Mouse (Mus musculus): ENCODE data around the gene Slc30a4. TPM values are rescaled to one million over a fixed set of nuclear protein-coding genes. Genes with fewer than 3 reads are reported as not detected.
A peak's percentile ranks its signal among the peaks of the same experiment; 100 is the strongest.

Slc30a4 gene
- polyA plus RNA-seq, 1 experiment from 2014 or later, result 1.0 TPM

- Histone ChIP-seq H3K36me3 (ENCODE audit: control insufficient read depth, insufficient read depth) (peaks cover 4% of the 10 kb centered on the region), H3K9me3 (replicated peaks; ENCODE audit: control insufficient read depth, low read length) (no peaks in the 10 kb centered on the region), H3K4me1 (ENCODE audit: control insufficient read depth, low read depth, low read length) (peaks cover 2% of the 10 kb centered on the region; the same call in 1 of the 2 replicates), H3K27me3 (ENCODE audit: control insufficient read depth, insufficient read depth, low read depth, low read length) (peaks cover 11% of the 10 kb centered on the region), H3K27ac (ENCODE audit: low read length) (no peak overlapping the region), H3K9ac (ENCODE audit: low read depth, low read length) (0 out of 2 replicates have a peak overlapping the region, but pooled peaks have one; percentile 21), H3K4me3 (ENCODE audit: low read depth, low read length) (peak overlapping the region; percentile 52), H3K4me2 (ENCODE audit: low read depth, low read length) (peak overlapping the region; percentile 56)
- no peak for ATAC-seq (ENCODE audit: low read depth)
- WGBS (ENCODE audit: insufficient replicate concordance), result 31% methylated on average over 12 of the region's 12 CpGs
Measured at GRCm38 (mm10) chr2:122638029-122638428, 64.4 kb downstream of the Slc30a4 start.

GRCm38 (mm10) chr2:122637526-122637997, 64.9 kb downstream of the Slc30a4 start:
- 0 out of 2 replicates have a peak overlapping the region, but pooled peaks have one; percentile 21 for H3K9ac ChIP-seq (ENCODE audit: low read depth, low read length)

GRCm38 (mm10) chr2:122636686-122637085, 65.8 kb downstream of the Slc30a4 start, which contains the start of gene AA467197:
Gene AA467197, plus strand, starts transcription at chr2:122636986.
- H3K27me3 ChIP-seq (ENCODE audit: control insufficient read depth, insufficient read depth, low read depth, low read length), result peaks cover 11% of the 10 kb centered on the region
- 33% methylated on average over 3 of the region's 3 CpGs for WGBS (ENCODE audit: insufficient replicate concordance)

More at GRCm38 (mm10) chr2:122637526-122637997, 64.9 kb downstream of the Slc30a4 start:
- Histone ChIP-seq H3K4me2 (ENCODE audit: low read depth, low read length) (peak overlapping the region; percentile 56), H3K27me3 (ENCODE audit: control insufficient read depth, insufficient read depth, low read depth, low read length) (peaks cover 11% of the 10 kb centered on the region), H3K27ac (ENCODE audit: low read length) (no peak overlapping the region), H3K9me3 (replicated peaks; ENCODE audit: control insufficient read depth, low read length) (no peaks in the 10 kb centered on the region), H3K36me3 (ENCODE audit: control insufficient read depth, insufficient read depth) (peaks cover 4% of the 10 kb centered on the region), H3K4me1 (ENCODE audit: control insufficient read depth, low read depth, low read length) (peaks cover 2% of the 10 kb centered on the region; the same call in 1 of the 2 replicates), H3K4me3 (ENCODE audit: low read depth, low read length) (peak overlapping the region; percentile 52)
- peak; percentile 59; the same call in 1 of the 2 replicates for ATAC-seq (ENCODE audit: low read depth)
- WGBS (ENCODE audit: insufficient replicate concordance), result 3% methylated on average over 36 of the region's 36 CpGs

More at GRCm38 (mm10) chr2:122636686-122637085, 65.8 kb downstream of the Slc30a4 start, which contains the start of gene AA467197:
- Histone ChIP-seq H3K4me3 (ENCODE audit: low read depth, low read length) (peak within 1 kb of the TSS; percentile 52), H3K9ac (ENCODE audit: low read depth, low read length) (0 out of 2 replicates have a peak within 1 kb of the TSS, but pooled peaks have one; percentile 21), H3K27ac (ENCODE audit: low read length) (no peak within 1 kb of the TSS), H3K9me3 (replicated peaks; ENCODE audit: control insufficient read depth, low read length) (no peaks in the 10 kb centered on the region), H3K4me1 (ENCODE audit: control insufficient read depth, low read depth, low read length) (peaks cover 3% of the 10 kb centered on the region; the same call in 1 of the 2 replicates), H3K36me3 (ENCODE audit: control insufficient read depth, insufficient read depth) (peaks cover 4% of the 10 kb centered on the region), H3K4me2 (ENCODE audit: low read depth, low read length) (peak within 1 kb of the TSS; percentile 56)
- ATAC-seq (ENCODE audit: low read depth), result no peak

MicroRNAs encoded within 50 kb of the gene (microRNA counts, 519-probe panel; counts per million panel counts)
- microRNA mmu-miR-147, result 60.7 counts per million

Small RNA genes lying within 50 kb of the gene (microRNA-seq; reads per million reads assigned to microRNA genes)
- gene Mir147, result 26.6 reads per million, percentile 40 among the genes with 10 or more reads in this experiment

Other genes starting within 250 kb of the Slc30a4 start
- gene Gm14085, start 217.7 kb downstream of the Slc30a4 start, polyA plus RNA-seq (2015; fragmentation: Nextera tagmentation; extraction: Ambion mirVana), result 0.05 TPM in 1 of 2 replicates, not detected in the other
- gene Gatm, start 91.4 kb downstream of the Slc30a4 start, polyA plus RNA-seq (2015; fragmentation: Nextera tagmentation; extraction: Ambion mirVana), result 27.4 and 29.7 TPM in 2 replicates
- 1.7 and 2.5 TPM in 2 replicates for gene AA467197, start 65.7 kb downstream of the Slc30a4 start, polyA plus RNA-seq (2015; fragmentation: Nextera tagmentation; extraction: Ambion mirVana)
- 15.5 and 16.5 TPM in 2 replicates for gene Bloc1s6, start 35.8 kb upstream of the Slc30a4 start, polyA plus RNA-seq (2015; fragmentation: Nextera tagmentation; extraction: Ambion mirVana)
- 9.1 and 9.3 TPM in 2 replicates for gene Sqor, start 62.6 kb upstream of the Slc30a4 start, polyA plus RNA-seq (2015; fragmentation: Nextera tagmentation; extraction: Ambion mirVana)

All from liver, embryonic 16.5 days (tissue).